ENCODE assay signal across 8 mouse cellular contexts in genomic region chr7:81858968-81859721, GRCm38 (mm10). TPM values are rescaled to one million over a fixed set of nuclear protein-coding genes. Genes with fewer than 3 reads are reported as not detected.
DNase-seq lines count a peak whose midpoint lies in the region; ATAC-seq and TF ChIP-seq lines count a peak whose summit lies in the region.

Gene Tm6sf1, plus strand, starts transcription at chr7:81859001.

- peak within 1 kb of the TSS; percentile 37 for H3K27ac ChIP-seq in testis, adult 2 months (ENCODE audit: control insufficient read depth, insufficient read depth, low read depth, low read length)
- peak within 1 kb of the TSS; percentile 89 for H3K27ac ChIP-seq in heart, embryonic 10.5 days
- H3K27ac ChIP-seq in neural tube, embryonic 14.5 days (ENCODE audit: low read depth, low read length), result peak within 1 kb of the TSS; percentile 39; the same call in 1 of the 2 replicates

- H3K27me3 ChIP-seq in testis, adult 2 months (ENCODE audit: control insufficient read depth, insufficient read depth, low read length), result no peaks in the 10 kb centered on the region
- peaks cover 28% of the 10 kb centered on the region for H3K27me3 ChIP-seq in heart, embryonic 10.5 days (ENCODE audit: insufficient read depth, poor library complexity, severe bottlenecking)
- H3K27me3 ChIP-seq in neural tube, embryonic 14.5 days (ENCODE audit: control insufficient read depth, insufficient read depth, low read length), result no peaks in the 10 kb centered on the region

- no peak for DNase-seq in testis, postnatal 14 days (ENCODE audit: low spot score)
- DNase-seq in embryo, embryonic 10.5 days (ENCODE audit: low spot score), result peak; percentile 73
- peak; percentile 89 for DNase-seq in heart, embryonic 10.5 days (ENCODE audit: low spot score)
- DNase-seq in kidney, postnatal 10 days, result peak; percentile 67
- no peak for DNase-seq in lung, adult 2 months
- DNase-seq in cerebellum, adult 8-10 months, result no peak

- no peaks in the 10 kb centered on the region for H3K36me3 ChIP-seq in testis, adult 2 months (ENCODE audit: control insufficient read depth, insufficient read depth, low read length)
- peaks cover 4% of the 10 kb centered on the region; the same call in 1 of the 2 replicates for H3K36me3 ChIP-seq in heart, embryonic 10.5 days
- no peaks in the 10 kb centered on the region for H3K36me3 ChIP-seq in neural tube, embryonic 14.5 days (ENCODE audit: control insufficient read depth, insufficient read depth, low read length)

- no peak for TF ChIP-seq CTCF in testis, adult 2 months (IDR thresholded peaks at IDR 0.05; ENCODE audit: control insufficient read depth, insufficient read depth, insufficient replicate concordance, low read depth, low read length)
- TF ChIP-seq CTCF in lung, adult 2 months (IDR thresholded peaks at IDR 0.05; ENCODE audit: insufficient read depth, low read length), result no peak

- TF ChIP-seq POLR2A in testis, adult 2 months (IDR thresholded peaks at IDR 0.05; ENCODE audit: control insufficient read depth, low read depth, low read length), result no peak
- TF ChIP-seq POLR2A in lung, adult 2 months (IDR thresholded peaks at IDR 0.05; ENCODE audit: borderline replicate concordance, extremely low read depth, low read depth, low read length), result peak; percentile 29; the same call in 1 of the 2 replicates

- ATAC-seq in neural tube, embryonic 14.5 days (ENCODE audit: low read depth), result peak; percentile 79

- WGBS in heart, embryonic 10.5 days, result under 1% methylated on average over 64 of the region's 64 CpGs
- 1% methylated on average over 63 of the region's 64 CpGs for WGBS in lung, adult 2 months
- WGBS in neural tube, embryonic 14.5 days, result under 1% methylated on average over 60 of the region's 64 CpGs

- H3K4me1 ChIP-seq in testis, adult 2 months (ENCODE audit: control insufficient read depth, insufficient read depth, low read length), result peaks cover 14% of the 10 kb centered on the region
- peaks cover 68% of the 10 kb centered on the region for H3K4me1 ChIP-seq in heart, embryonic 10.5 days
- peaks cover 14% of the 10 kb centered on the region for H3K4me1 ChIP-seq in lung, adult 2 months (ENCODE audit: control insufficient read depth, insufficient read depth, low read length)
- peaks cover 5% of the 10 kb centered on the region; the same call in 1 of the 2 replicates for H3K4me1 ChIP-seq in neural tube, embryonic 14.5 days (ENCODE audit: control insufficient read depth, insufficient read depth, low read length)

- H3K4me2 ChIP-seq in neural tube, embryonic 14.5 days (ENCODE audit: low read depth, low read length), result peak within 1 kb of the TSS; percentile 99

- H3K9me3 ChIP-seq in heart, embryonic 10.5 days, result no peaks in the 10 kb centered on the region
- no peaks in the 10 kb centered on the region for H3K9me3 ChIP-seq in neural tube, embryonic 14.5 days (ENCODE audit: control insufficient read depth, low read length)

- peak within 1 kb of the TSS; percentile 85 for H3K9ac ChIP-seq in neural tube, embryonic 14.5 days (replicated peaks; ENCODE audit: low read depth, low read length)

- peak within 1 kb of the TSS; percentile 73 for H3K4me3 ChIP-seq in testis, adult 2 months (ENCODE audit: control insufficient read depth, low read depth, low read length)
- peak within 1 kb of the TSS; percentile 81 for H3K4me3 ChIP-seq in heart, embryonic 10.5 days
- H3K4me3 ChIP-seq in lung, adult 2 months (replicated peaks; ENCODE audit: extremely low read depth, low read depth, low read length), result peak within 1 kb of the TSS; percentile 68
- H3K4me3 ChIP-seq in neural tube, embryonic 14.5 days (ENCODE audit: low read depth, low read length), result peak within 1 kb of the TSS; percentile 66

RNA-seq across cellular contexts. Expression of gene Tm6sf1, which starts in this region (rescaled TPM):
- polyA plus RNA-seq in testis, adult 2 months (2012; rRNA removed), result 5.7 and 9.5 TPM in 2 replicates
- polyA plus RNA-seq in heart, embryonic 10.5 days (2016; fragmentation: Nextera tagmentation; extraction: Ambion mirVana), result 25.7 and 33.4 TPM in 2 replicates
- 74.5 and 82.3 TPM in 2 replicates for polyA plus RNA-seq in lung, adult 2 months (2012; rRNA removed)
- polyA plus RNA-seq in neural tube, embryonic 14.5 days (2014; fragmentation: Nextera tagmentation; extraction: Ambion mirVana), result 12.4 and 12.5 TPM in 2 replicates

Comparison
In these comparisons a context has a peak if more than half of its experiments do, and no peak if none do; other contexts are left out.
1. H3K27ac ChIP-seq: peak in every context shown above with its lines; median percentile 89 in heart, embryonic 10.5 days; 39 in neural tube, embryonic 14.5 days; 37 in testis, adult 2 months.
2. DNase-seq: peak in embryo, embryonic 10.5 days (single experiment), heart, embryonic 10.5 days (single experiment) and kidney, postnatal 10 days (single experiment); none in testis, postnatal 14 days (single experiment), lung, adult 2 months (single experiment) and cerebellum, adult 8-10 months (single experiment).
3. Peak in every context shown above with its lines, with median percentiles within 50 percentile points of each other: H3K4me3 ChIP-seq.